Mouse (Mus musculus) stomach, postnatal 0 days (tissue): ENCODE results near the gene Sez6.

ENCODE experiments used
- CTCF ChIP-seq: IDR thresholded peaks from 2 replicates; pipeline ENCODE4 v1.5.1; 2016; ENCODE audit warnings: antibody characterized with exemption, low read depth, mild to moderate bottlenecking, moderate library complexity
- EP300 ChIP-seq: optimal IDR thresholded peaks from 2 replicates; pipeline ENCODE3; 2016; ENCODE audit warnings: antibody characterized with exemption

DNA sequence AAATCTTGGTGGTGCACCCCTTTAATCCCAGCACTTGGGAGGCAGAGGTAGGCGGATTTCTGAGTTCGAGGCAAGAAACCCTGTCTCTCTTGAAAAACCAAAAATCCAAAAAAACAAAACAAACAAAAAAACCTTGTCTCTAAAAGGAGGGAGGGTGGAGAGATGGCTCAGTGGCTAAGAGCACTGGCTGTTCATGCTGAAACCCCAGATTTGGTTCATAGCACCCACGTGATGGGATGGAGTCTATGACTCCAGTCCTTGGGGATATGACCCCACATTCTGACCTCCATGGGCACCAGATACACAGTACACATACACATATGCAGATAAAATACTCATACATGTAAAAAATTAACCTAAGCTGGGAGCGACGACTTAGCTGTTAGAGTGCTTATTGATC, 41.8 kb upstream of the Sez6 start:
- TF ChIP-seq EP300 (no peak), CTCF (no peak)
